8 mouse cellular contexts compared by ENCODE assay signal in the genomic region with DNA sequence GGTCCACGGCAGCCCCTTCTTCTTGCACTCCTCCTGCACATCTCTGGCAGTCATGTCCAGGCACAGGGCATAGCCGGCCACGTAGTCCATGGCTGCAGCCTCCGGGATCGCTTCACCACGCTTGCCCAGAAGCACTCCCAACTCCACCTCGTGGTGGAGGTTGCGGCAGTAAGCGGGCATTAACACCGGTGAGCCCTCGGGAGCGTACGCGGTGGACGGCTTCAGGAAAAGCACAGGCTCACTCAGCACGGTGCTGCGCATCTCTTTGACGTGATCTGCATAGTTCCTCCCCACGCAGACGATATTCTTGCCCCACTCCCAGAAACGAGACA. TPM values are rescaled to one million over a fixed set of nuclear protein-coding genes. Genes with fewer than 3 reads are reported as not detected.
DNase-seq lines count a peak whose midpoint lies in the region; ATAC-seq and TF ChIP-seq lines count a peak whose summit lies in the region.

No protein-coding gene starts in this region.

- no peak for TF ChIP-seq EP300 in lung, postnatal 0 days (IDR thresholded peaks at IDR 0.05)

- peak; percentile 76 for TF ChIP-seq CTCF in lung, postnatal 0 days (IDR thresholded peaks at IDR 0.05)
- TF ChIP-seq CTCF in embryonic fibroblast, embryonic 13.5 days (IDR thresholded peaks at IDR 0.05; ENCODE audit: borderline replicate concordance, insufficient read depth, low read length): 0 out of 2 replicates have a peak, but pooled peaks have one; percentile 40
- peak; percentile 74 for TF ChIP-seq CTCF in intestine, postnatal 0 days (IDR thresholded peaks at IDR 0.05; ENCODE audit: low read depth)
- no peak for TF ChIP-seq CTCF in olfactory bulb, adult 2 months (IDR thresholded peaks at IDR 0.05; ENCODE audit: insufficient read depth, low read depth, low read length)

- WGBS in lung, postnatal 0 days: under 1% methylated on average over 21 of the region's 21 CpGs
- under 1% methylated on average over 21 of the region's 21 CpGs for WGBS in intestine, postnatal 0 days
- under 1% methylated on average over 21 of the region's 21 CpGs for WGBS in olfactory bulb, adult 2 months

- H3K4me2 ChIP-seq in lung, postnatal 0 days (replicated peaks; ENCODE audit: low read depth, low read length): peak overlapping the region; percentile 84
- peak overlapping the region; percentile 90 for H3K4me2 ChIP-seq in intestine, postnatal 0 days (replicated peaks; ENCODE audit: low read depth)

- DNase-seq in lung, postnatal 0 days (ENCODE audit: low spot score): no peak
- DNase-seq in lung, postnatal 25 days (ENCODE audit: low spot score): no peak
- DNase-seq in spleen, adult 18-20 months: no peak
- DNase-seq in layer of hippocampus, postnatal 10 days (ENCODE audit: low spot score in 2 of 2): no peak
- DNase-seq in left cerebral cortex, adult 11 months (ENCODE audit: low spot score): no peak

- peak overlapping the region; percentile 74 for H3K4me3 ChIP-seq in lung, postnatal 0 days (ENCODE audit: low read depth, low read length)
- H3K4me3 ChIP-seq in embryonic fibroblast, embryonic 13.5 days (ENCODE audit: insufficient read depth, low read length): peak overlapping the region; percentile 76
- peak overlapping the region; percentile 66 for H3K4me3 ChIP-seq in intestine, postnatal 0 days (ENCODE audit: low read depth, low read length)
- H3K4me3 ChIP-seq in olfactory bulb, adult 2 months (ENCODE audit: insufficient read depth, low read depth, low read length): peak overlapping the region; percentile 65

- no peak; the same call in none of the 2 replicates for TF ChIP-seq POLR2A in embryonic fibroblast, embryonic 13.5 days (IDR thresholded peaks at IDR 0.05; ENCODE audit: low read depth, low read length)
- TF ChIP-seq POLR2A in olfactory bulb, adult 2 months (IDR thresholded peaks at IDR 0.05; ENCODE audit: insufficient read depth, low read depth, low read length): no peak

- peak; percentile 47 for ATAC-seq in lung, postnatal 0 days
- no peak for ATAC-seq in intestine, postnatal 0 days

- H3K4me1 ChIP-seq in lung, postnatal 0 days (ENCODE audit: insufficient read depth, low read depth, low read length): peaks cover 6% of the 10 kb centered on the region; the same call in 1 of the 2 replicates
- peaks cover 3% of the 10 kb centered on the region for H3K4me1 ChIP-seq in embryonic fibroblast, embryonic 13.5 days (ENCODE audit: control insufficient read depth, insufficient read depth, low read length)
- no peaks in the 10 kb centered on the region for H3K4me1 ChIP-seq in intestine, postnatal 0 days (replicated peaks; ENCODE audit: control insufficient read depth, insufficient read depth, low read length)
- H3K4me1 ChIP-seq in olfactory bulb, adult 2 months (ENCODE audit: control insufficient read depth, insufficient read depth, low read length): peaks cover 4% of the 10 kb centered on the region

- no peaks in the 10 kb centered on the region for H3K9me3 ChIP-seq in lung, postnatal 0 days (ENCODE audit: low read length)
- H3K9me3 ChIP-seq in intestine, postnatal 0 days (ENCODE audit: control insufficient read depth): no peaks in the 10 kb centered on the region

- 0 out of 2 replicates have a peak, but pooled peaks cover 7% of the 10 kb centered on the region for H3K36me3 ChIP-seq in lung, postnatal 0 days (ENCODE audit: insufficient read depth, low read length)
- peaks cover 20% of the 10 kb centered on the region for H3K36me3 ChIP-seq in intestine, postnatal 0 days (ENCODE audit: control insufficient read depth, insufficient read depth)

- H3K27me3 ChIP-seq in lung, postnatal 0 days (replicated peaks; ENCODE audit: insufficient read depth, low read length): no peaks in the 10 kb centered on the region
- H3K27me3 ChIP-seq in intestine, postnatal 0 days (replicated peaks; ENCODE audit: control insufficient read depth, insufficient read depth, low read length): no peaks in the 10 kb centered on the region

- peak overlapping the region; percentile 65 for H3K9ac ChIP-seq in lung, postnatal 0 days (replicated peaks; ENCODE audit: low read depth)
- H3K9ac ChIP-seq in intestine, postnatal 0 days (ENCODE audit: low read depth, low read length): peak overlapping the region; percentile 68

- H3K27ac ChIP-seq in lung, postnatal 0 days (ENCODE audit: low read length): peak overlapping the region; percentile 89
- peak overlapping the region; percentile 90 for H3K27ac ChIP-seq in embryonic fibroblast, embryonic 13.5 days (ENCODE audit: insufficient read depth, low read length)
- H3K27ac ChIP-seq in intestine, postnatal 0 days (ENCODE audit: low read depth, low read length): peak overlapping the region; percentile 91
- H3K27ac ChIP-seq in olfactory bulb, adult 2 months (ENCODE audit: insufficient read depth, low read depth, low read length): peak overlapping the region; percentile 91

RNA-seq across cellular contexts. Expression of gene Fahd1, which starts 0.5 kb away (rescaled TPM):
- 16.7 and 18.3 TPM in 2 replicates for polyA plus RNA-seq in lung, postnatal 0 days (2015; fragmentation: Nextera tagmentation; extraction: Ambion mirVana)
- polyA plus RNA-seq in embryonic fibroblast, embryonic 13.5 days (2011; ENCODE audit: insufficient read length, low read depth, missing spikeins): 9.3 and 11.5 TPM in 2 replicates
- polyA plus RNA-seq in intestine, postnatal 0 days (2015; fragmentation: Nextera tagmentation; extraction: Ambion mirVana): 165 and 195 TPM in 2 replicates
- not detected in 2 replicates for polyA plus RNA-seq in olfactory bulb, adult 2 months (2012; ENCODE audit: insufficient read depth, insufficient read length, low replicate concordance, missing spikeins)
- total RNA-seq in layer of hippocampus, postnatal 10 days (2021): 10 to 100 TPM; 15.6 to 16.2 TPM

RNA-seq across cellular contexts. Expression of gene Hagh, which starts 9.8 kb away (rescaled TPM):
- 54.5 and 56.8 TPM in 2 replicates for polyA plus RNA-seq in lung, postnatal 0 days (2015; fragmentation: Nextera tagmentation; extraction: Ambion mirVana)
- polyA plus RNA-seq in embryonic fibroblast, embryonic 13.5 days (2011; ENCODE audit: insufficient read length, low read depth, missing spikeins): 14.3 and 18.9 TPM in 2 replicates
- 104 and 105 TPM in 2 replicates for polyA plus RNA-seq in intestine, postnatal 0 days (2015; fragmentation: Nextera tagmentation; extraction: Ambion mirVana)
- polyA plus RNA-seq in olfactory bulb, adult 2 months (2012; ENCODE audit: insufficient read depth, insufficient read length, low replicate concordance, missing spikeins): not detected in 2 replicates
- total RNA-seq in layer of hippocampus, postnatal 10 days (2021): 10 to 100 TPM; 81.5 to 87.7 TPM

RNA-seq across cellular contexts. Expression of gene Igfals, which starts 16.1 kb away (rescaled TPM):
- 4.5 and 4.8 TPM in 2 replicates for polyA plus RNA-seq in lung, postnatal 0 days (2015; fragmentation: Nextera tagmentation; extraction: Ambion mirVana)
- not detected in 2 replicates for polyA plus RNA-seq in embryonic fibroblast, embryonic 13.5 days (2011; ENCODE audit: insufficient read length, low read depth, missing spikeins)
- 17.2 and 18.3 TPM in 2 replicates for polyA plus RNA-seq in intestine, postnatal 0 days (2015; fragmentation: Nextera tagmentation; extraction: Ambion mirVana)
- polyA plus RNA-seq in olfactory bulb, adult 2 months (2012; ENCODE audit: insufficient read depth, insufficient read length, low replicate concordance, missing spikeins): not detected in 2 replicates
- not detected for total RNA-seq in layer of hippocampus, postnatal 10 days (2021)

RNA-seq across cellular contexts. Expression of gene Nubp2, which starts 36.5 kb away (rescaled TPM):
- 41.3 and 51.3 TPM in 2 replicates for polyA plus RNA-seq in lung, postnatal 0 days (2015; fragmentation: Nextera tagmentation; extraction: Ambion mirVana)
- polyA plus RNA-seq in embryonic fibroblast, embryonic 13.5 days (2011; ENCODE audit: insufficient read length, low read depth, missing spikeins): 22.2 and 25.6 TPM in 2 replicates
- 48.0 and 53.5 TPM in 2 replicates for polyA plus RNA-seq in intestine, postnatal 0 days (2015; fragmentation: Nextera tagmentation; extraction: Ambion mirVana)
- not detected in 2 replicates for polyA plus RNA-seq in olfactory bulb, adult 2 months (2012; ENCODE audit: insufficient read depth, insufficient read length, low replicate concordance, missing spikeins)
- 10 to 100 TPM; 40.4 to 40.5 TPM for total RNA-seq in layer of hippocampus, postnatal 10 days (2021)

RNA-seq across cellular contexts. Expression of gene Spsb3, which starts 36.7 kb away (rescaled TPM):
- 40.2 and 45.4 TPM in 2 replicates for polyA plus RNA-seq in lung, postnatal 0 days (2015; fragmentation: Nextera tagmentation; extraction: Ambion mirVana)
- 15.5 and 17.4 TPM in 2 replicates for polyA plus RNA-seq in embryonic fibroblast, embryonic 13.5 days (2011; ENCODE audit: insufficient read length, low read depth, missing spikeins)
- 42.3 and 43.4 TPM in 2 replicates for polyA plus RNA-seq in intestine, postnatal 0 days (2015; fragmentation: Nextera tagmentation; extraction: Ambion mirVana)
- polyA plus RNA-seq in olfactory bulb, adult 2 months (2012; ENCODE audit: insufficient read depth, insufficient read length, low replicate concordance, missing spikeins): not detected in 2 replicates
- 10 to 100 TPM; 36.4 to 36.9 TPM for total RNA-seq in layer of hippocampus, postnatal 10 days (2021)

Comparison
In these comparisons a context has a peak if more than half of its experiments do, and no peak if none do; other contexts are left out.
1. RNA of gene Fahd1, which starts 0.5 kb away (polyA plus RNA-seq): 165 to 195 TPM in intestine, postnatal 0 days, 16.7 to 18.3 TPM in lung, postnatal 0 days and 9.3 to 11.5 TPM in embryonic fibroblast, embryonic 13.5 days; not detected in olfactory bulb, adult 2 months; every median in the first group is over 10 times any median in the second.
2. RNA of gene Hagh, which starts 9.8 kb away (polyA plus RNA-seq): 104 to 105 TPM in intestine, postnatal 0 days, 54.5 to 56.8 TPM in lung, postnatal 0 days and 14.3 to 18.9 TPM in embryonic fibroblast, embryonic 13.5 days; not detected in olfactory bulb, adult 2 months; every median in the first group is over 10 times any median in the second.
3. Peak in every context shown above with its lines, with median percentiles within 50 percentile points of each other: H3K27ac ChIP-seq and H3K4me3 ChIP-seq.